Mouse (Mus musculus) limb, embryonic 11.5 days (tissue): ENCODE measurements around the gene Dusp1. TPM values are rescaled to one million over a fixed set of nuclear protein-coding genes. Genes with fewer than 3 reads are reported as not detected.

Source experiments
- ATAC-seq: fragments of 200-750 bp; cut with Nextera tagmentation; 2 replicates; pipeline ENCODE4 v1.8.0; 2017; ENCODE audit warnings: low read depth; ENCODE audit not compliant: insufficient number of reproducible peaks, low FRiP score, low TSS enrichment
- DNase-seq: peaks from one replicate; pipeline ENCODE4 v3.0.0-alpha.2; 2015; ENCODE audit warnings: low spot score
- H3K27ac ChIP-seq: fragments of 300-500 bp; sonication (generic); replicated peaks from 2 replicates; pipeline ENCODE4 v1.5.1; 2014; ENCODE audit warnings: low read depth, mild to moderate bottlenecking, low read length
- H3K27me3 ChIP-seq: fragments of 300-500 bp; sonication (generic); 2 replicates; pipeline ENCODE4 v1.6.1; 2014; ENCODE audit warnings: mild to moderate bottlenecking, low read length, mixed read lengths; ENCODE audit not compliant: control insufficient read depth, insufficient read depth
- H3K36me3 ChIP-seq: fragments of 300-500 bp; sonication (generic); 2 replicates; pipeline ENCODE4 v1.6.1; 2014; ENCODE audit warnings: mild to moderate bottlenecking, low read length, moderate library complexity, mixed read lengths; ENCODE audit not compliant: control insufficient read depth, insufficient read depth
- H3K4me1 ChIP-seq: fragments of 300-500 bp; sonication (generic); 2 replicates; pipeline ENCODE4 v1.6.1; 2014; ENCODE audit warnings: low read length, mixed read lengths; ENCODE audit not compliant: control insufficient read depth, insufficient read depth
- H3K4me2 ChIP-seq: fragments of 300-500 bp; sonication (generic); 2 replicates; pipeline ENCODE4 v1.6.1; 2014; ENCODE audit warnings: low read depth, mild to moderate bottlenecking, moderate library complexity; ENCODE audit not compliant: severe bottlenecking
- H3K4me3 ChIP-seq: fragments of 300-500 bp; sonication (generic); 2 replicates; pipeline ENCODE4 v1.5.1; 2014; ENCODE audit warnings: low read depth, low read length
- H3K9ac ChIP-seq: fragments of 300-500 bp; sonication (generic); 2 replicates; pipeline ENCODE4 v1.6.1; 2014; ENCODE audit warnings: mild to moderate bottlenecking, low read length
- H3K9me3 ChIP-seq: fragments of 300-500 bp; sonication (generic); 2 replicates; pipeline ENCODE4 v1.6.1; 2016; ENCODE audit warnings: low read length; ENCODE audit not compliant: control insufficient read depth
- WGBS: fragments of 180-500 bp; shearing (Covaris S2); extraction: QIAGEN DNeasy Blood & Tissue Kit; methylation state at CpG from one replicate; pipeline ENCODE4 v1.1.7; 2014; 5-methylcytosine and 5-hydroxymethylcytosine counted together
- polyA plus RNA-seq: library from polyadenylated mRNA; unstranded; fragments of >200 nt; fragmentation: Nextera tagmentation; extraction: Ambion mirVana; gene quantifications from 2 replicates; pipeline ENCODE4 v1.2.1, GENCODE M21; 2014

The Dusp1 gene
- polyA plus RNA-seq, 1 experiment from 2014 or later = 22.8 TPM

GRCm38 (mm10) chr17:26575786-26576690, 14.1 kb upstream of the Dusp1 start:
- WGBS = 84% methylated on average over 12 of the region's 12 CpGs
- no peak overlapping the region for H3K27ac ChIP-seq
- no peak for DNase-seq

GRCm38 (mm10) chr17:26574701-26575100, 12.8 kb upstream of the Dusp1 start:
- no peaks in the 10 kb centered on the region for H3K27me3 ChIP-seq
- H3K9ac ChIP-seq = no peak overlapping the region; the same call in 1 of the 2 replicates
- H3K9me3 ChIP-seq = no peaks in the 10 kb centered on the region
- H3K4me1 ChIP-seq = no peaks in the 10 kb centered on the region
- 87% methylated on average over 5 of the region's 5 CpGs for WGBS
- peaks cover 3% of the 10 kb centered on the region; the same call in 1 of the 2 replicates for H3K36me3 ChIP-seq
- ATAC-seq (no peak), DNase-seq (no peak)
- H3K4me2 ChIP-seq = no peak overlapping the region
- no peak overlapping the region for H3K4me3 ChIP-seq
- H3K27ac ChIP-seq = no peak overlapping the region

More at GRCm38 (mm10) chr17:26575786-26576690, 14.1 kb upstream of the Dusp1 start:
- no peak overlapping the region for H3K4me3 ChIP-seq
- H3K9ac ChIP-seq = no peak overlapping the region
- H3K9me3 ChIP-seq = no peaks in the 10 kb centered on the region
- H3K4me1 ChIP-seq = no peaks in the 10 kb centered on the region
- no peak for ATAC-seq
- H3K4me2 ChIP-seq = no peak overlapping the region
- no peaks in the 10 kb centered on the region for H3K27me3 ChIP-seq
- peaks cover 3% of the 10 kb centered on the region; the same call in 1 of the 2 replicates for H3K36me3 ChIP-seq

GRCm38 (mm10) chr17:26574118-26574517, 12.2 kb upstream of the Dusp1 start:
- Histone ChIP-seq H3K9ac (no peak overlapping the region), H3K36me3 (peaks cover 3% of the 10 kb centered on the region; the same call in 1 of the 2 replicates), H3K9me3 (no peaks in the 10 kb centered on the region), H3K4me1 (no peaks in the 10 kb centered on the region), H3K4me3 (no peak overlapping the region), H3K27me3 (no peaks in the 10 kb centered on the region), H3K27ac (no peak overlapping the region), H3K4me2 (no peak overlapping the region)
- WGBS = 89% methylated on average over 11 of the region's 11 CpGs
- no peak for ATAC-seq
- no peak for DNase-seq

GRCm38 (mm10) chr17:26572265-26572664, 10.3 kb upstream of the Dusp1 start:
- no peak overlapping the region for H3K4me3 ChIP-seq
- 90% methylated on average over 11 of the region's 11 CpGs for WGBS
- no peak overlapping the region for H3K9ac ChIP-seq
- H3K9me3 ChIP-seq = no peaks in the 10 kb centered on the region
- DNase-seq (no peak), ATAC-seq (no peak)
- H3K27me3 ChIP-seq = no peaks in the 10 kb centered on the region
- H3K4me1 ChIP-seq = no peaks in the 10 kb centered on the region
- H3K27ac ChIP-seq = no peak overlapping the region
- H3K4me2 ChIP-seq = no peak overlapping the region
- peaks cover 8% of the 10 kb centered on the region; the same call in 1 of the 2 replicates for H3K36me3 ChIP-seq

GRCm38 (mm10) chr17:26571377-26571776, 9.4 kb upstream of the Dusp1 start:
- 86% methylated on average over 3 of the region's 3 CpGs for WGBS

GRCm38 (mm10) chr17:26570651-26571118, 8.8 kb upstream of the Dusp1 start:
- Histone ChIP-seq H3K27me3 (no peaks in the 10 kb centered on the region), H3K9me3 (no peaks in the 10 kb centered on the region), H3K4me3 (no peak overlapping the region), H3K4me1 (no peaks in the 10 kb centered on the region), H3K9ac (no peak overlapping the region), H3K27ac (no peak overlapping the region), H3K36me3 (peaks cover 8% of the 10 kb centered on the region; the same call in 1 of the 2 replicates), H3K4me2 (no peak overlapping the region)
- DNase-seq (no peak), ATAC-seq (no peak)
- WGBS = 88% methylated on average over 11 of the region's 11 CpGs

More at GRCm38 (mm10) chr17:26571377-26571776, 9.4 kb upstream of the Dusp1 start:
- Histone ChIP-seq H3K9ac (no peak overlapping the region), H3K36me3 (peaks cover 8% of the 10 kb centered on the region; the same call in 1 of the 2 replicates), H3K27me3 (no peaks in the 10 kb centered on the region), H3K4me2 (no peak overlapping the region), H3K27ac (no peak overlapping the region), H3K4me1 (no peaks in the 10 kb centered on the region), H3K4me3 (no peak overlapping the region), H3K9me3 (no peaks in the 10 kb centered on the region)
- ATAC-seq = no peak
- no peak for DNase-seq

GRCm38 (mm10) chr17:26569594-26570350, 7.8 kb upstream of the Dusp1 start:
- 84% methylated on average over 4 of the region's 4 CpGs for WGBS
- no peak for DNase-seq
- H3K9ac ChIP-seq = no peak overlapping the region
- no peak for ATAC-seq
- H3K27me3 ChIP-seq = no peaks in the 10 kb centered on the region
- no peak overlapping the region for H3K4me2 ChIP-seq
- H3K9me3 ChIP-seq = no peaks in the 10 kb centered on the region
- H3K36me3 ChIP-seq = peaks cover 12% of the 10 kb centered on the region; the same call in 1 of the 2 replicates
- no peaks in the 10 kb centered on the region for H3K4me1 ChIP-seq
- no peak overlapping the region for H3K27ac ChIP-seq
- no peak overlapping the region for H3K4me3 ChIP-seq

GRCm38 (mm10) chr17:26567818-26568173, 5.9 kb upstream of the Dusp1 start:
- Histone ChIP-seq H3K27me3 (no peaks in the 10 kb centered on the region), H3K9me3 (no peaks in the 10 kb centered on the region), H3K9ac (no peak overlapping the region), H3K4me3 (no peak overlapping the region), H3K4me1 (peaks cover 3% of the 10 kb centered on the region; the same call in 1 of the 2 replicates), H3K27ac (no peak overlapping the region), H3K4me2 (no peak overlapping the region), H3K36me3 (peaks cover 16% of the 10 kb centered on the region; the same call in 1 of the 2 replicates)
- DNase-seq (no peak), ATAC-seq (no peak)
- 96% methylated on average over 4 of the region's 4 CpGs for WGBS
